ENCODE assay signal across 8 mouse cellular contexts in genomic region chr14:30594092-30594695, GRCm38 (mm10). TPM values are rescaled to one million over a fixed set of nuclear protein-coding genes. Genes with fewer than 3 reads are reported as not detected.
DNase-seq lines count a peak whose midpoint lies in the region; ATAC-seq and TF ChIP-seq lines count a peak whose summit lies in the region.

No protein-coding gene starts in this region.

- H3K4me3 ChIP-seq in kidney, adult 2 months (ENCODE audit: insufficient read depth, low read depth, low read length), result no peak overlapping the region
- H3K4me3 ChIP-seq in forebrain, embryonic 15.5 days, result no peak overlapping the region
- H3K4me3 ChIP-seq in liver, embryonic 16.5 days (ENCODE audit: low read depth, low read length), result no peak overlapping the region
- H3K4me3 ChIP-seq in neural tube, embryonic 14.5 days (ENCODE audit: low read depth, low read length), result no peak overlapping the region

- peak; percentile 86 for ATAC-seq in forebrain, embryonic 15.5 days (replicated peaks)
- ATAC-seq in liver, embryonic 16.5 days (ENCODE audit: low read depth), result 0 out of 2 replicates have a peak, but pooled peaks have one; percentile 30
- peak; percentile 76 for ATAC-seq in neural tube, embryonic 14.5 days (ENCODE audit: low read depth)

- H3K4me2 ChIP-seq in forebrain, embryonic 15.5 days (replicated peaks), result no peak overlapping the region
- no peak overlapping the region for H3K4me2 ChIP-seq in liver, embryonic 16.5 days (ENCODE audit: low read depth, low read length)
- no peak overlapping the region; the same call in 1 of the 2 replicates for H3K4me2 ChIP-seq in neural tube, embryonic 14.5 days (ENCODE audit: low read depth, low read length)

- intact Hi-C loops in heart, postnatal 36 days (cut with DNase I), result loop anchor here (5.0 kb wide), 2 partner anchors 273 to 288 kb away; no protein-coding TSS in a partner anchor

- H3K27me3 ChIP-seq in kidney, adult 2 months (replicated peaks; ENCODE audit: control insufficient read depth, insufficient read depth, low read length), result no peaks in the 10 kb centered on the region
- H3K27me3 ChIP-seq in forebrain, embryonic 15.5 days, result no peaks in the 10 kb centered on the region
- no peaks in the 10 kb centered on the region for H3K27me3 ChIP-seq in liver, embryonic 16.5 days (ENCODE audit: control insufficient read depth, insufficient read depth, low read depth, low read length)
- no peaks in the 10 kb centered on the region for H3K27me3 ChIP-seq in neural tube, embryonic 14.5 days (ENCODE audit: control insufficient read depth, insufficient read depth, low read length)

- peak; percentile 55 for DNase-seq in kidney, adult 2 months
- DNase-seq in kidney, adult 18-20 months, result no peak
- peak; percentile 86 for DNase-seq in adrenal gland, postnatal 10 days
- peak; percentile 70 to 73 for DNase-seq in heart, postnatal 36 days
- DNase-seq in thymus, postnatal 36 days, result no peak

- no peak for TF ChIP-seq POLR2A in kidney, adult 2 months (IDR thresholded peaks at IDR 0.05; ENCODE audit: low read depth, low read length)

- WGBS in kidney, adult 2 months, result 67% methylated on average over 7 of the region's 7 CpGs
- WGBS in forebrain, embryonic 15.5 days, result 15% methylated on average over 7 of the region's 7 CpGs
- 69% methylated on average over 7 of the region's 7 CpGs for WGBS in liver, embryonic 16.5 days (ENCODE audit: insufficient replicate concordance)
- WGBS in neural tube, embryonic 14.5 days, result 23% methylated on average over 7 of the region's 7 CpGs

- H3K36me3 ChIP-seq in kidney, adult 2 months (ENCODE audit: control insufficient read depth, insufficient read depth, low read length), result no peaks in the 10 kb centered on the region
- no peaks in the 10 kb centered on the region for H3K36me3 ChIP-seq in forebrain, embryonic 15.5 days
- H3K36me3 ChIP-seq in liver, embryonic 16.5 days (ENCODE audit: control insufficient read depth, insufficient read depth), result peaks cover 2% of the 10 kb centered on the region; the same call in 1 of the 2 replicates
- 0 out of 2 replicates have a peak, but pooled peaks cover 4% of the 10 kb centered on the region for H3K36me3 ChIP-seq in neural tube, embryonic 14.5 days (ENCODE audit: control insufficient read depth, insufficient read depth, low read length)

- no peak overlapping the region for H3K27ac ChIP-seq in kidney, adult 2 months (ENCODE audit: insufficient read depth, low read depth, low read length)
- H3K27ac ChIP-seq in forebrain, embryonic 15.5 days (replicated peaks), result peak overlapping the region; percentile 82
- peak overlapping the region; percentile 1; the same call in 1 of the 2 replicates for H3K27ac ChIP-seq in liver, embryonic 16.5 days (ENCODE audit: low read length)
- peak overlapping the region; percentile 1 for H3K27ac ChIP-seq in neural tube, embryonic 14.5 days (ENCODE audit: low read depth, low read length)

- H3K9me3 ChIP-seq in forebrain, embryonic 15.5 days, result no peaks in the 10 kb centered on the region
- no peaks in the 10 kb centered on the region for H3K9me3 ChIP-seq in liver, embryonic 16.5 days (replicated peaks; ENCODE audit: control insufficient read depth, low read length)
- no peaks in the 10 kb centered on the region for H3K9me3 ChIP-seq in neural tube, embryonic 14.5 days (ENCODE audit: control insufficient read depth, low read length)

- TF ChIP-seq CTCF in kidney, adult 2 months (conservative IDR thresholded peaks at IDR 0.05; ENCODE audit: insufficient read depth, insufficient read length, low read depth, low read length), result no peak

- H3K9ac ChIP-seq in forebrain, embryonic 15.5 days (replicated peaks), result no peak overlapping the region
- no peak overlapping the region for H3K9ac ChIP-seq in liver, embryonic 16.5 days (ENCODE audit: low read depth, low read length)
- no peak overlapping the region for H3K9ac ChIP-seq in neural tube, embryonic 14.5 days (replicated peaks; ENCODE audit: low read depth, low read length)

- no peaks in the 10 kb centered on the region for H3K4me1 ChIP-seq in kidney, adult 2 months (ENCODE audit: control insufficient read depth, insufficient read depth, low read length)
- H3K4me1 ChIP-seq in forebrain, embryonic 15.5 days, result peaks cover 21% of the 10 kb centered on the region
- H3K4me1 ChIP-seq in liver, embryonic 16.5 days (ENCODE audit: control insufficient read depth, low read depth, low read length), result peaks cover 2% of the 10 kb centered on the region
- H3K4me1 ChIP-seq in neural tube, embryonic 14.5 days (ENCODE audit: control insufficient read depth, insufficient read depth, low read length), result peaks cover 13% of the 10 kb centered on the region; the same call in 1 of the 2 replicates

RNA-seq across cellular contexts. Expression of gene Prkcd, which starts 31.8 kb away (rescaled TPM):
- 80.6 and 96.2 TPM in 2 replicates for polyA plus RNA-seq in kidney, adult 2 months (2012; rRNA removed)
- 100 to 1,000 TPM in 1 of 2 experiments, 10 to 100 TPM in 1; 80.9 to 129 TPM for total RNA-seq in adrenal gland, postnatal 10 days (2021)
- polyA plus RNA-seq in forebrain, embryonic 15.5 days (2015; fragmentation: Nextera tagmentation; extraction: Ambion mirVana), result 32.1 and 32.3 TPM in 2 replicates
- total RNA-seq in heart, postnatal 36 days (2021), result 10 to 100 TPM; 10.5 to 14.3 TPM
- polyA plus RNA-seq in liver, embryonic 16.5 days (2015; fragmentation: Nextera tagmentation; extraction: Ambion mirVana), result 16.3 and 16.4 TPM in 2 replicates
- 20.6 and 36.6 TPM in 2 replicates for polyA plus RNA-seq in neural tube, embryonic 14.5 days (2014; fragmentation: Nextera tagmentation; extraction: Ambion mirVana)

RNA-seq across cellular contexts. Expression of gene Tkt, which starts 46.0 kb away (rescaled TPM):
- 393 and 447 TPM in 2 replicates for polyA plus RNA-seq in kidney, adult 2 months (2012; rRNA removed)
- total RNA-seq in adrenal gland, postnatal 10 days (2021), result 100 to 1,000 TPM; 790 to 884 TPM
- 327 and 333 TPM in 2 replicates for polyA plus RNA-seq in forebrain, embryonic 15.5 days (2015; fragmentation: Nextera tagmentation; extraction: Ambion mirVana)
- total RNA-seq in heart, postnatal 36 days (2021), result 10 to 100 TPM; 32.9 to 50.2 TPM
- polyA plus RNA-seq in liver, embryonic 16.5 days (2015; fragmentation: Nextera tagmentation; extraction: Ambion mirVana), result 175 and 178 TPM in 2 replicates
- polyA plus RNA-seq in neural tube, embryonic 14.5 days (2014; fragmentation: Nextera tagmentation; extraction: Ambion mirVana), result 81.9 and 169 TPM in 2 replicates

RNA-seq across cellular contexts. Expression of gene Rft1, which starts 60.0 kb away (rescaled TPM):
- polyA plus RNA-seq in kidney, adult 2 months (2012; rRNA removed), result 17.6 and 18.8 TPM in 2 replicates
- total RNA-seq in adrenal gland, postnatal 10 days (2021), result 10 to 100 TPM; 21.2 to 24.2 TPM
- 8.0 and 9.9 TPM in 2 replicates for polyA plus RNA-seq in forebrain, embryonic 15.5 days (2015; fragmentation: Nextera tagmentation; extraction: Ambion mirVana)
- total RNA-seq in heart, postnatal 36 days (2021), result 1 to 10 TPM; 6.8 to 7.4 TPM
- 3.9 and 4.1 TPM in 2 replicates for polyA plus RNA-seq in liver, embryonic 16.5 days (2015; fragmentation: Nextera tagmentation; extraction: Ambion mirVana)
- polyA plus RNA-seq in neural tube, embryonic 14.5 days (2014; fragmentation: Nextera tagmentation; extraction: Ambion mirVana), result 7.6 and 9.1 TPM in 2 replicates

Comparison
In these comparisons a context has a peak if more than half of its experiments do, and no peak if none do; other contexts are left out.
1. DNase-seq: peak in kidney, adult 2 months (single experiment), adrenal gland, postnatal 10 days (single experiment) and heart, postnatal 36 days (2 of 2); none in kidney, adult 18-20 months (single experiment) and thymus, postnatal 36 days (0 of 2).
2. ATAC-seq: peak in every context shown above with its lines; median percentile 86 in forebrain, embryonic 15.5 days; 76 in neural tube, embryonic 14.5 days; 30 in liver, embryonic 16.5 days.